Mouse (Mus musculus) spleen, adult 2 months (tissue): ENCODE measurements around the gene Scand1. TPM values are rescaled to one million over a fixed set of nuclear protein-coding genes. Genes with fewer than 3 reads are reported as not detected.

Experiments used
- DNase-seq, 2 experiments: peaks; one replicate each; pipeline versions ENCODE4 v3.0.0 to v3.0.0-alpha.2; 2012 to 2021; ENCODE audit warnings: low spot score in 2 of 2, low read depth in 1 of 2
- H3K27ac ChIP-seq: fragments of 200-500 bp; 2 replicates; pipeline ENCODE4 v1.5.1; 2012; ENCODE audit warnings: low read length, inconsistent platforms; ENCODE audit not compliant: insufficient read depth
- H3K27me3 ChIP-seq: fragments of 200-500 bp; 2 replicates; pipeline ENCODE4 v1.6.1; 2012; ENCODE audit warnings: mild to moderate bottlenecking, moderate library complexity, low read length, inconsistent platforms; ENCODE audit not compliant: control insufficient read depth, insufficient read depth
- H3K36me3 ChIP-seq: fragments of 200-500 bp; 2 replicates; pipeline ENCODE4 v1.6.1; 2012; ENCODE audit warnings: mild to moderate bottlenecking, low read length, inconsistent platforms; ENCODE audit not compliant: control insufficient read depth, insufficient read depth
- H3K4me1 ChIP-seq: fragments of 200-500 bp; 2 replicates; pipeline ENCODE4 v1.6.1; 2011; ENCODE audit warnings: inconsistent platforms; ENCODE audit not compliant: control insufficient read depth, insufficient read depth, insufficient read length
- H3K4me3 ChIP-seq: fragments of 200-500 bp; 2 replicates; pipeline ENCODE4 v1.5.1; 2011; ENCODE audit warnings: mild to moderate bottlenecking, inconsistent platforms; ENCODE audit not compliant: insufficient read depth, insufficient read length; ENCODE audit errors: extremely low read depth
- CTCF ChIP-seq: fragments of 200-500 bp; IDR thresholded peaks from 2 replicates; pipeline ENCODE4 v1.5.1; 2011; ENCODE audit warnings: mild to moderate bottlenecking, inconsistent platforms; ENCODE audit not compliant: insufficient read depth, insufficient read length, insufficient replicate concordance; ENCODE audit errors: extremely low read depth
- POLR2A ChIP-seq: fragments of 200-500 bp; IDR thresholded peaks from 2 replicates; pipeline ENCODE4 v1.6.1; 2011; ENCODE audit warnings: low read depth, low read length, inconsistent platforms
- WGBS: fragments of 180-500 bp; shearing (Covaris S2); methylation state at CpG from one replicate; pipeline ENCODE4 v1.1.7; 2018; 5-methylcytosine and 5-hydroxymethylcytosine counted together
- polyA plus RNA-seq: library from polyadenylated mRNA; depleted of rRNA; stranded (reverse); fragments of >200 nt; gene quantifications from 2 replicates; pipeline ENCODE4 v1.2.3, GENCODE M21; 2012; rRNA removed

Gene Scand1
- polyA plus RNA-seq, 1 experiment: 167 TPM

GRCm38 (mm10) chr2:156285161-156285560 lies 27.3 kb downstream of the Scand1 start:
- H3K27ac ChIP-seq: no peak overlapping the region
- WGBS: 87% methylated on average over 2 of the region's 2 CpGs
- no peaks in the 10 kb centered on the region for H3K27me3 ChIP-seq
- no peaks in the 10 kb centered on the region for H3K4me1 ChIP-seq
- H3K4me3 ChIP-seq: no peak overlapping the region
- DNase-seq: no peak
- peaks cover 13% of the 10 kb centered on the region for H3K36me3 ChIP-seq
- TF ChIP-seq CTCF (no peak), POLR2A (no peak)

DNA sequence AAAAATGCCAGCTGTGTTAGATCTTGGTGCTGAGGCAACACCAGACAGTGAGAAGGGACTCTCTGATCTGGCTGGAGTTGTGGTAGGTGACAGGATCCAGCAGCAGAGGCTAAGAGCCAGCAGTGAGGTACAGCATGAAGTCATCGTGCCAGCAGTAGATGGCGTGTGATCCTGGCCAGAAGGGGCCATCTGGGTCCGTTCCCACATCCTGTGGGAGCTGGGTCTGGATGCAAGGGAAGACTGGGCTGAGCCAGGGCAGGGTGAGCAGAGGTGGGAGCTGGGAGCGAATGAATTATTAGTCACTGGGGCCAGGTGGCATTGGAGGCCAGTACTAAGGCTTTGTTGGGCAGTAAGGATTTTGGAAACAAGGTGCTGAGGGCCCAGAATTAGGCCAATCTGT lies 31.3 kb downstream of the Scand1 start:
- Histone ChIP-seq H3K4me3 (no peak overlapping the region), H3K4me1 (no peaks in the 10 kb centered on the region; the same call in 1 of the 2 replicates), H3K27ac (no peak overlapping the region), H3K36me3 (peaks cover 4% of the 10 kb centered on the region), H3K27me3 (no peaks in the 10 kb centered on the region)
- no peak for DNase-seq
- TF ChIP-seq CTCF: no peak
- no peak for TF ChIP-seq POLR2A
- 91% methylated on average over 4 of the region's 4 CpGs for WGBS

DNA sequence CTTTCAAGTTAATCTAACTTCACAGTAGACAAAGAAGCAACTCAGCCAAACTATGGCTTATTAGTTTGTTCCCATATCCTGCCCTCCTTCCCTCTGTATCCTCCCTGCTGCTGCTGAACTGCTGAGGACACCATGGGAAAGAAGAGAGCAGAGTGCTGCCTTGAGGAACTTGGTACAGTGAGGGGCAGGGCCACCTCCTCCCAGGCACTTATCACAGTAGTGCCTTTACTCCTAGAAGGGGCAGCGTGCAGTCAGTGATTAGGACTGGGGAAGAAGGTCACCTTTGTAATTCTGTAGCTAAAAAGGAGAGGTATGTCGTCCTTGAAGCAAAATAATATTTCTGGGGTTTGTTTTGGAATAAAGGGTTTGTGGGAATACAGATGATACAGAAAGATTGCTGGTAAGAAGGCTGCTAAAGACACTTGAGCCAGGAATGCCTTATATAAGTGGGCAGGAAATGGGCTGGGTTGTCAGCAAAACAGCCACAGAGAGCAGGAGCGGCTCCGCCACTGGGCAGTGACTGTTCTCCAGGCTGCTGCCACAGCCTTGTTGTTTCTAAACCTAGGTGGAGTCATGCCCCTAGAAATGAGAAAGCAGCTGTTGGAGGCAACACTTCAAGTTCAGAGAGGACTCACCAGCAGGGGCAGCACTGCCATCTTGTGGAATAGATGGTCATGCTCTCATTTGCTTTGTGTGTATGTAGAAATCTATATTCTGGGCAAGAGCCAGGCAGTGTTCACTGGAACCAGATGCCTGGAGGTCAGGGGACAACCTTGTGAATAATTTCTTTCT lies 34.1 kb downstream of the Scand1 start:
- WGBS: 28% methylated on average over 4 of the region's 4 CpGs
- DNase-seq: peak; percentile 71 to 82
- Histone ChIP-seq H3K27me3 (no peaks in the 10 kb centered on the region), H3K27ac (peak overlapping the region; percentile 34), H3K36me3 (peaks cover 6% of the 10 kb centered on the region), H3K4me3 (no peak overlapping the region), H3K4me1 (no peaks in the 10 kb centered on the region; the same call in 1 of the 2 replicates)
- TF ChIP-seq POLR2A (no peak), CTCF (peak; percentile 75; the same call in 1 of the 2 replicates)

GRCm38 (mm10) chr2:156272553-156272952 lies 40.0 kb downstream of the Scand1 start:
- WGBS: 95% methylated on average over 6 of the region's 6 CpGs
- H3K27ac ChIP-seq: no peak overlapping the region
- no peak for DNase-seq

GRCm38 (mm10) chr2:156267636-156268035 lies 44.9 kb downstream of the Scand1 start:
- Histone ChIP-seq H3K4me3 (no peak overlapping the region), H3K27ac (peak overlapping the region; percentile 37; the same call in 1 of the 2 replicates), H3K27me3 (no peaks in the 10 kb centered on the region), H3K36me3 (peaks cover 8% of the 10 kb centered on the region; the same call in 1 of the 2 replicates), H3K4me1 (no peaks in the 10 kb centered on the region)
- WGBS: 79% methylated on average over 9 of the region's 9 CpGs
- TF ChIP-seq POLR2A (no peak), CTCF (no peak)
- peak in 1 of 2 experiments; percentile 14 for DNase-seq

More at GRCm38 (mm10) chr2:156272553-156272952, 40.0 kb downstream of the Scand1 start:
- TF ChIP-seq POLR2A (no peak), CTCF (no peak)
- Histone ChIP-seq H3K36me3 (peaks cover 5% of the 10 kb centered on the region; the same call in 1 of the 2 replicates), H3K27me3 (no peaks in the 10 kb centered on the region), H3K4me1 (no peaks in the 10 kb centered on the region), H3K4me3 (no peak overlapping the region)

GRCm38 (mm10) chr2:156263204-156263893 lies 49.2 kb downstream of the Scand1 start:
- H3K36me3 ChIP-seq: peaks cover 5% of the 10 kb centered on the region; the same call in 1 of the 2 replicates
- no peak overlapping the region for H3K27ac ChIP-seq
- no peak for DNase-seq
- no peaks in the 10 kb centered on the region for H3K27me3 ChIP-seq
- no peak for TF ChIP-seq POLR2A
- no peak overlapping the region for H3K4me3 ChIP-seq
- no peaks in the 10 kb centered on the region; the same call in 1 of the 2 replicates for H3K4me1 ChIP-seq
- 64% methylated on average over 4 of the region's 4 CpGs for WGBS

Other genes starting within 250 kb of the Scand1 start
- 0.74 and 0.90 TPM in 2 replicates for gene Spag4, start 247.5 kb downstream of the Scand1 start, polyA plus RNA-seq
- 92.0 and 124 TPM in 2 replicates for gene Cpne1, start 200.7 kb downstream of the Scand1 start, polyA plus RNA-seq
- 22.6 and 25.3 TPM in 2 replicates for gene Rbm12, start 200.7 kb downstream of the Scand1 start, polyA plus RNA-seq
- gene Gm28036, start 185.6 kb downstream of the Scand1 start, polyA plus RNA-seq: 1.1 and 1.7 TPM in 2 replicates
- gene Romo1, start 168.7 kb downstream of the Scand1 start, polyA plus RNA-seq: 129 and 151 TPM in 2 replicates
- gene Nfs1, start 168.5 kb downstream of the Scand1 start, polyA plus RNA-seq: 27.1 and 48.7 TPM in 2 replicates
- 57.7 and 71.7 TPM in 2 replicates for gene Rbm39, start 132.5 kb downstream of the Scand1 start, polyA plus RNA-seq
- gene Phf20, start 116.2 kb downstream of the Scand1 start, polyA plus RNA-seq: 10.9 and 17.7 TPM in 2 replicates
- 2.0 and 2.2 TPM in 2 replicates for gene Cnbd2, start 405 bp downstream of the Scand1 start, polyA plus RNA-seq
- gene Epb41l1, start 108.2 kb upstream of the Scand1 start, polyA plus RNA-seq: 3.2 and 4.4 TPM in 2 replicates
- 13.0 and 23.4 TPM in 2 replicates for gene Aar2, start 234.9 kb upstream of the Scand1 start, polyA plus RNA-seq